11 mouse cellular contexts compared by ENCODE assay signal in genomic region chr12:91088271-91088670, GRCm38 (mm10).
DNase-seq lines count a peak whose midpoint lies in the region; ATAC-seq and TF ChIP-seq lines count a peak whose summit lies in the region.
"Had no signal": no experiment of that assay in that cellular context is flagged by ENCODE, and none has a peak within 500 bp of the region (broad histone marks: within the 10 kb centered on the region; RNA-seq: fewer than 3 reads in every experiment).

No protein-coding gene starts in this region.

- H3K9ac ChIP-seq in heart, postnatal 0 days (replicated peaks; ENCODE audit: low read depth, low read length) = no peak overlapping the region
- no peak overlapping the region for H3K9ac ChIP-seq in midbrain, postnatal 0 days (replicated peaks; ENCODE audit: low read length, poor library complexity, severe bottlenecking)
- no peak overlapping the region for H3K9ac ChIP-seq in midbrain, embryonic 16.5 days (ENCODE audit: low read depth, low read length)
- H3K9ac ChIP-seq: limb, embryonic 13.5 days had no signal

- TF ChIP-seq EP300 in heart, postnatal 0 days (IDR thresholded peaks at IDR 0.05; ENCODE audit: low read depth) = no peak

- H3K27me3 ChIP-seq in heart, postnatal 0 days (ENCODE audit: control insufficient read depth, insufficient read depth, low read length) = no peaks in the 10 kb centered on the region
- H3K27me3 ChIP-seq in midbrain, postnatal 0 days (ENCODE audit: insufficient read depth, low read length) = no peaks in the 10 kb centered on the region
- H3K27me3 ChIP-seq in midbrain, embryonic 16.5 days (ENCODE audit: control insufficient read depth, insufficient read depth, low read depth, low read length) = no peaks in the 10 kb centered on the region
- H3K27me3 ChIP-seq: limb, embryonic 13.5 days had no signal

- ATAC-seq in heart, postnatal 0 days (ENCODE audit: insufficient read depth, low read depth) = no peak
- no peak for ATAC-seq in midbrain, postnatal 0 days (ENCODE audit: low FRiP score)
- ATAC-seq in midbrain, embryonic 16.5 days = no peak

- no peak overlapping the region for H3K27ac ChIP-seq in heart, postnatal 0 days (ENCODE audit: low read depth)
- H3K27ac ChIP-seq in midbrain, postnatal 0 days (ENCODE audit: low read depth, low read length) = no peak overlapping the region
- H3K27ac ChIP-seq in midbrain, embryonic 16.5 days (ENCODE audit: low read length) = no peak overlapping the region
- H3K27ac ChIP-seq: limb, embryonic 13.5 days; macrophage had no signal

- no peaks in the 10 kb centered on the region for H3K4me1 ChIP-seq in heart, postnatal 0 days (ENCODE audit: control insufficient read depth, insufficient read depth)
- no peaks in the 10 kb centered on the region for H3K4me1 ChIP-seq in midbrain, postnatal 0 days (ENCODE audit: insufficient read depth, low read length)
- no peaks in the 10 kb centered on the region; the same call in 1 of the 2 replicates for H3K4me1 ChIP-seq in midbrain, embryonic 16.5 days (ENCODE audit: control insufficient read depth, insufficient read depth, low read length)
- H3K4me1 ChIP-seq: limb, embryonic 13.5 days had no signal

- WGBS in heart, postnatal 0 days = 75% methylated on average over 4 of the region's 4 CpGs
- WGBS in midbrain, postnatal 0 days = 84% methylated on average over 4 of the region's 4 CpGs
- whole genome bisulfite sequencing in midbrain, embryonic 16.5 days = 87% methylated on average over 4 of the region's 4 CpGs

- no peak overlapping the region for H3K4me2 ChIP-seq in heart, postnatal 0 days (ENCODE audit: low read depth, low read length)
- no peak overlapping the region for H3K4me2 ChIP-seq in midbrain, postnatal 0 days (ENCODE audit: low read depth, low read length, poor library complexity, severe bottlenecking)
- no peak overlapping the region for H3K4me2 ChIP-seq in midbrain, embryonic 16.5 days (ENCODE audit: low read length)
- H3K4me2 ChIP-seq: limb, embryonic 13.5 days had no signal

- no peaks in the 10 kb centered on the region for H3K36me3 ChIP-seq in heart, postnatal 0 days (replicated peaks; ENCODE audit: control insufficient read depth, insufficient read depth, low read length)
- H3K36me3 ChIP-seq in midbrain, postnatal 0 days (ENCODE audit: insufficient read depth, low read length) = no peaks in the 10 kb centered on the region
- H3K36me3 ChIP-seq in midbrain, embryonic 16.5 days (ENCODE audit: control insufficient read depth, insufficient read depth, low read length) = no peaks in the 10 kb centered on the region
- H3K36me3 ChIP-seq: limb, embryonic 13.5 days had no signal

- H3K9me3 ChIP-seq in heart, postnatal 0 days (replicated peaks; ENCODE audit: control insufficient read depth, low read length) = no peaks in the 10 kb centered on the region
- H3K9me3 ChIP-seq in midbrain, postnatal 0 days (ENCODE audit: low read length) = no peaks in the 10 kb centered on the region
- H3K9me3 ChIP-seq in midbrain, embryonic 16.5 days (replicated peaks; ENCODE audit: control insufficient read depth, low read length, poor library complexity, severe bottlenecking) = no peaks in the 10 kb centered on the region
- H3K9me3 ChIP-seq: limb, embryonic 13.5 days had no signal

- TF ChIP-seq CTCF in heart, postnatal 0 days (IDR thresholded peaks at IDR 0.05; ENCODE audit: low read depth) = peak; percentile 49
- peak; percentile 56 for TF ChIP-seq CTCF in midbrain, postnatal 0 days (IDR thresholded peaks at IDR 0.05)

- no peak overlapping the region for H3K4me3 ChIP-seq in heart, postnatal 0 days (ENCODE audit: low read depth, low read length)
- H3K4me3 ChIP-seq in midbrain, postnatal 0 days (ENCODE audit: low read depth, low read length) = no peak overlapping the region
- H3K4me3 ChIP-seq in midbrain, embryonic 16.5 days (ENCODE audit: low read depth, low read length) = no peak overlapping the region
- H3K4me3 ChIP-seq: limb, embryonic 13.5 days had no signal

- peak; percentile 66 for DNase-seq in heart, postnatal 0 days (ENCODE audit: low spot score)
- DNase-seq in heart, adult 9 months (ENCODE audit: low spot score in 2 of 2) = no peak
- DNase-seq in midbrain, postnatal 0 days (ENCODE audit: low spot score) = peak; percentile 52
- DNase-seq in cerebellum, adult 8-10 months = peak; percentile 41
- peak; percentile 6 for DNase-seq in telencephalon, adult 2 months (ENCODE audit: low read depth, low spot score)
- no peak for DNase-seq in adrenal gland, postnatal 36 days
- DNase-seq in c-Kit-positive CD71-positive TER-119-positive erythroid progenitor cells, embryonic 14.5 days (ENCODE audit: low spot score) = no peak
- DNase-seq: adrenal gland, postnatal 10 days had no signal

Comparison
In these comparisons a context has a peak if more than half of its experiments do, and no peak if none do; other contexts are left out.
1. DNase-seq: peak in heart, postnatal 0 days (single experiment), midbrain, postnatal 0 days (single experiment), cerebellum, adult 8-10 months (single experiment) and telencephalon, adult 2 months (single experiment); none in heart, adult 9 months (0 of 2), adrenal gland, postnatal 36 days (0 of 2) and c-Kit-positive CD71-positive TER-119-positive erythroid progenitor cells, embryonic 14.5 days (single experiment).